Mouse (Mus musculus) heart, embryonic 14.5 days (tissue): Measurements from ENCODE around the gene Samd11. TPM values are rescaled to one million over a fixed set of nuclear protein-coding genes. Genes with fewer than 3 reads are reported as not detected.
A peak's percentile ranks its signal among the peaks of the same experiment; 100 is the strongest.

Source experiments
- ATAC-seq: fragments of 200-750 bp; cut with Nextera tagmentation; 2 replicates; pipeline ENCODE4 v1.8.0; 2017; ENCODE audit warnings: low read depth, moderate TSS enrichment; ENCODE audit not compliant: insufficient number of reproducible peaks, insufficient read depth, low FRiP score
- H3K27ac ChIP-seq, 2 experiments: fragments of 200-500 bp in 1 of 2; fragments of 300-500 bp in 1 of 2; sonication (generic) in 1 of 2; replicated peaks in 1 of 2; 2 replicates each; pipeline ENCODE4 v1.5.1; 2012 to 2014; ENCODE audit warnings: low read depth in 2 of 2, low read length in 2 of 2, control low read depth in 1 of 2, mild to moderate bottlenecking in 1 of 2, mixed read lengths in 1 of 2; ENCODE audit not compliant: control insufficient read depth in 1 of 2, insufficient read depth in 1 of 2
- H3K27me3 ChIP-seq: fragments of 300-500 bp; sonication (generic); 2 replicates; pipeline ENCODE4 v1.6.1; 2014; ENCODE audit warnings: mild to moderate bottlenecking, low read length, control low read depth; ENCODE audit not compliant: control insufficient read depth, insufficient read depth
- H3K36me3 ChIP-seq: fragments of 300-500 bp; sonication (generic); 2 replicates; pipeline ENCODE4 v1.6.1; 2014; ENCODE audit warnings: mild to moderate bottlenecking, control low read depth, low read length, mixed read lengths; ENCODE audit not compliant: control insufficient read depth, insufficient read depth
- H3K4me1 ChIP-seq, 2 experiments: fragments of 200-500 bp in 1 of 2; fragments of 300-500 bp in 1 of 2; sonication (generic) in 1 of 2; 2 replicates each; pipeline ENCODE4 v1.6.1; 2012 to 2014; ENCODE audit warnings: low read length in 2 of 2, control low read depth in 1 of 2, mixed read lengths in 1 of 2; ENCODE audit not compliant: control insufficient read depth in 2 of 2, insufficient read depth in 2 of 2
- H3K4me2 ChIP-seq: fragments of 300-500 bp; sonication (generic); 2 replicates; pipeline ENCODE4 v1.6.1; 2014; ENCODE audit warnings: mild to moderate bottlenecking, low read length
- H3K4me3 ChIP-seq, 2 experiments: fragments of 200-500 bp in 1 of 2; fragments of 300-500 bp in 1 of 2; sonication (generic) in 1 of 2; 2 replicates each; pipeline ENCODE4 v1.5.1; 2012 to 2014; ENCODE audit warnings: low read length in 2 of 2, mild to moderate bottlenecking in 2 of 2, control low read depth in 1 of 2, low read depth in 1 of 2, moderate library complexity in 1 of 2; ENCODE audit not compliant: control insufficient read depth in 1 of 2, insufficient read depth in 1 of 2
- H3K9ac ChIP-seq: fragments of 300-500 bp; sonication (generic); 2 replicates; pipeline ENCODE4 v1.6.1; 2014; ENCODE audit warnings: mild to moderate bottlenecking, low read length
- H3K9me3 ChIP-seq: fragments of 300-500 bp; sonication (generic); 2 replicates; pipeline ENCODE4 v1.6.1; 2016; ENCODE audit warnings: low read length, control low read depth; ENCODE audit not compliant: control insufficient read depth
- WGBS: fragments of 180-500 bp; shearing (Covaris S2); extraction: QIAGEN DNeasy Blood & Tissue Kit; methylation state at CpG from one replicate; pipeline ENCODE4 v1.1.7; 2014; 5-methylcytosine and 5-hydroxymethylcytosine counted together
- polyA plus RNA-seq: library from polyadenylated mRNA; unstranded; fragments of >200 nt; fragmentation: Nextera tagmentation; extraction: Ambion mirVana; gene quantifications from 2 replicates; pipeline ENCODE4 v1.2.1, GENCODE M21; 2014

Samd11 gene
- polyA plus RNA-seq, 1 experiment from 2014 or later: 0.41 TPM

DNA sequence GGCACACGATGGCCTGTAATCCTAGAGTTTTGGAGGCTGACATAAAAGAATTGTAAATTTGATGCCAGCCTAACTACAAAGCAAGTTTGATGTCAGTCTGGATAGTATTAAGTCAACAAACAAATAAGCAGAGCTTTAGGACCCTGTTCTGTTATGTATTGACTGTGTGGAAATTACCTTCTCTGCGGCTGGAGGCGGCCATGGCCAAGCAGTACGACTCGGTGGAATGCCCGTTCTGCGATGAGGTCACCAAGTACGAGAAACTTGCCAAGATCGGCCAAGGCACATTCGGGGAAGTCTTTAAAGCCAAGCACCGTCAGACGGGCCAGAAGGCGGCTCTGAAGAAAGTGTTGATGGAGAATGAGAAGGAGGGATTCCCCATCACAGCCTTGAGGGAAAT lies 42.3 kb downstream of the Samd11 start:
- Histone ChIP-seq H3K4me3 (no peak overlapping the region), H3K27me3 (no peaks in the 10 kb centered on the region), H3K9me3 (no peaks in the 10 kb centered on the region), H3K27ac (no peak overlapping the region), H3K4me2 (no peak overlapping the region), H3K9ac (no peak overlapping the region), H3K36me3 (no peaks in the 10 kb centered on the region), H3K4me1 (peaks cover 20 to 23% of the 10 kb centered on the region in 2 experiments)
- WGBS: 88% methylated on average over 13 of the region's 13 CpGs
- ATAC-seq: no peak

DNA sequence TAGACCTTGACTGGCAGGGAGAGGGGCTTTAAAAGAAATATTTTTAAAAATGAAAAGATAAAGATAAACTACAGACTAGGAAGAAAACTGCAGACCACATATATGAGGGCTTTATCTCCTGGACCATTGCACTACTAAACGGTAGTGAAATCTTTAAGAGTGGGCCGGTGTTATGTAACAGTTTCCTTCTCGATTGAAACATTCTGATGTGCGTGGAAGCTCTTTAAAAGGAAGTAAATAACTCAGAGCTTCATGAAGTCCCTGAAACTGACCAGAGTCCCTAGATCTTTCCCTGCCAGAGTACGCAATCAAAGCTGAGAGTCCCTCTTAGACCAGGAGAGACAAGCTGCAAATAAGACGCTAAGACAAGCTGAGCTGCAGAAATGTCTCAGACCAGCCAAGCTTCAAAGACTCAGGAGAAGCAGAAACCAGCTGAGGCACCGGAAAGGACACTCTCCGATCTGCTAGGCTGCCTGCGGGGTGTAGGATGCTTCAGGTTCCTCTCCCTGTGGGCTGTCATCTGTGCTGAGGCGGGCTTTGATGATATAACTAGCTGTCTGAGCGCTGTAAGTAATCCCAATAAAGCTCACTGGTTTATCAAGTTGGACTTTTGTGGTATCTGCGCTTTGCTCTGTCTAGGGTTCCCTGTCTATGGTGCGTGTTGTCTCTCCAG lies 45.4 kb downstream of the Samd11 start:
- no peak for ATAC-seq
- no peaks in the 10 kb centered on the region for H3K9me3 ChIP-seq
- H3K27me3 ChIP-seq: peaks cover 6% of the 10 kb centered on the region; the same call in 1 of the 2 replicates
- no peak overlapping the region for H3K4me3 ChIP-seq
- 61% methylated on average over 13 of the region's 13 CpGs for WGBS
- H3K4me1 ChIP-seq: peaks cover under 1% of the 10 kb centered on the region in 2 experiments; a peak in 3 of 4 replicates
- H3K27ac ChIP-seq: no peak overlapping the region
- no peaks in the 10 kb centered on the region for H3K36me3 ChIP-seq
- H3K4me2 ChIP-seq: no peak overlapping the region
- H3K9ac ChIP-seq: no peak overlapping the region

DNA sequence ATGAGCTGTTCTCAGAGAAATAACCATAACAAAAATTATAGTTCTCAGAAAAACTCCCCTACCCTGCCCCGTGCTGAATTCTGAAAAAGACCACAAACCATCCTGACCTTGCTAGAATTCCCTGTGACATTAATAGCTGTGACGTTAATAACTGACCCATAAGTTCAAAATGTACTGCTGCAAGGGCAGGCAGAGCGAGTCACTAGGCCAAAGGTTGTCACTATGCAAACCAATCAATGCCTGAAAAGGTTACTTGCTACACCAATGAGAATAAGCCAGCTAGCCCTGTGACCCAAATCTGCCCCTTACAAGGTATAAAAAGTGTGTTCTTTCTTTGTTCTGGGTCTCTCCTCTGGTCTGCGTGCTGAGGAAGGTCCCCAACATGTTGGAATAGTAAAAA lies 46.6 kb downstream of the Samd11 start:
- WGBS: 91% methylated on average over 4 of the region's 4 CpGs
- Histone ChIP-seq H3K27ac (no peak overlapping the region), H3K9me3 (no peaks in the 10 kb centered on the region), H3K4me1 (peaks cover 0 to 4% of the 10 kb centered on the region in 2 experiments; a peak in 3 of 4 replicates), H3K27me3 (peaks cover 6% of the 10 kb centered on the region; the same call in 1 of the 2 replicates), H3K4me2 (no peak overlapping the region), H3K36me3 (no peaks in the 10 kb centered on the region), H3K4me3 (no peak overlapping the region), H3K9ac (no peak overlapping the region)
- ATAC-seq: no peak

DNA sequence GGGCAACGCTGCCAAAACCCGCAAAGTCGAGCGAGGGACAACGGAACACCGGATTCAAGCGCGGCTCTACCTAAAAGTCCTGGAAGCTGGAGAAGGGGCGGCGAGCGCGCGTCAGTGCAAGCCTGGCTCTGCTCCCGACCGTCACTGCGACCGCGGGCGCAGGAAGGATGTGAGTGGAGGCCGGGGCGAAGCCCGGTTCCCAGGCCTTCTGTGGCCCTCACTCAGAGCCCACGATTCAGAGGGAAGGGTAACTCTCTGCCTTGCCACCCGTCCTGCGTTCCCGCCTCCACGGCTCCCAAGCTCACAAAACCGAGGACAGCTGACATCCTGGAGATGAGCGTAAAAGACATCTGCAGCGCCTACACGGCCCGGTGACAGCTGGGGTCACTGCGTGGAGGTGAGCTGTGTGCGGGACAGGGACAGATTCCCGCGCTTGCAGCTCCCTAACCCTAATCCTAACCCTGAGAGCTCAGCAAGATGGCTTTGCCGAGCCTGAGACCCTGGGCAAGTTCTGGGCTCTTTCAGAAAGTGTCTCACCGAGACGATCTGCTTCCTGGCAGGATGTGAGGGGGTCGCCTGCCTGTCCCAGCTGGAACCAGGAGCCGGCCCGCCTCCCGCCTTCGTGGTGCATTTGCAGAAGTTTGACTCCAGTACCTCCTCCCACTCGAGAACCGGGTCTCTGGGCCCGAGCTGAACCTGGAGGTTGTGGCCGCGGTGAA lies 51.9 kb downstream of the Samd11 start:
- Histone ChIP-seq H3K27me3 (peaks cover 6% of the 10 kb centered on the region; the same call in 1 of the 2 replicates), H3K4me2 (peak overlapping the region; percentile 97), H3K9me3 (no peaks in the 10 kb centered on the region), H3K9ac (peak overlapping the region; percentile 82), H3K27ac (peak overlapping the region; percentile 54 to 84), H3K4me1 (peaks cover 2 to 13% of the 10 kb centered on the region in 2 experiments; a peak in 3 of 4 replicates), H3K36me3 (no peaks in the 10 kb centered on the region), H3K4me3 (peak overlapping the region; percentile 46 to 69)
- WGBS: under 1% methylated on average over 49 of the region's 49 CpGs
- 0 out of 2 replicates have a peak, but pooled peaks have one; percentile 11 for ATAC-seq

DNA sequence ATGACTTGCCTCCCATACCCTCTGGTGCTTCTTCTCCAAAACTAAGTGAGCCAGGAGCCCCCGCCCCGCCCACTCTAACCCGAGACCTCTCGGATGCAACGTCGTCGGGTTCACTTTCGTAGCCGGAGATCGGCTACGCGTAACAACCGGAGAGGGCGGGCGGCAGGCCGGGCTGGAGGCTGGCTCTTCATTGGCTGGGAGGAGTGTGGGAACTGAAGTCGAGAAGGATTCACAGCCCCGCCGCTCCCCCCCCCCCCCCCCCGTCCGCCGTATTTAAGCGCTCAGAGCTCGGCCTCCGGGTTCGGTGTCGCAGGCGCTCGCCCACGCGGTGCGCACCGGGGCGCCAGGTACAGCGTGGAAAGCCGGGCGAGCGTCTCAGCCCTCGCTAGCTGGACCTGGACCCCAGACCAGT lies 52.5 kb downstream of the Samd11 start, which contains the start of gene AW011738:
AW011738 (plus strand) TSS at position 304 of the 412 bp plus-strand sequence.
- ATAC-seq: peak; percentile 80
- Histone ChIP-seq H3K4me1 (peaks cover 3 to 13% of the 10 kb centered on the region in 2 experiments; a peak in 3 of 4 replicates), H3K36me3 (no peaks in the 10 kb centered on the region), H3K27me3 (peaks cover 6% of the 10 kb centered on the region; the same call in 1 of the 2 replicates), H3K4me3 (peak within 1 kb of the TSS; percentile 46 to 69), H3K4me2 (peak within 1 kb of the TSS; percentile 97), H3K9ac (peak within 1 kb of the TSS; percentile 82), H3K27ac (peak within 1 kb of the TSS; percentile 54 to 84), H3K9me3 (no peaks in the 10 kb centered on the region)
- WGBS: 0% methylated on average over 39 of the region's 39 CpGs

DNA sequence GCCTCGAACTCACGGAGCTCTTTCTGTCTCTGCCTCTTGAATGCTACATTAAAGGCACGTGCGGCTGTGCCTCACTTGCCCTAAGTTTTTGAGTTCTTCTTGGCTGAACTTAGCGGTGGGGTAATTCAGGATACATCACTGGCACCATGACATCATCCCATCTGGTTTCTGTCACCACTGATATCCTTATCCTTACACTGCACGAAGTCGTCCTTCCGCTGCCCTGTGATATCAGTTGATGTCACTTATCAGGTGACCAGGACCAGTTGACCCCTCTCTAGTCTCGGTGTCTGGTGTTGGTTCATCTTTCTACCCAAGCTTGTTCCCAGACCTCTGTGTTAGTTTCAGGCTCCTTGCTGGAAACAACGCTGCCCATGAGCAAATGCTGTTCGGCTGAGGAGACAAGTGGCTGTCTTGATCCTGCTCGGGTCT lies 53.0 kb downstream of the Samd11 start:
- H3K4me1 ChIP-seq: peaks cover 4 to 13% of the 10 kb centered on the region in 2 experiments; a peak in 3 of 4 replicates
- H3K9me3 ChIP-seq: no peaks in the 10 kb centered on the region
- peak overlapping the region; percentile 46 to 69 for H3K4me3 ChIP-seq
- peaks cover 6% of the 10 kb centered on the region; the same call in 1 of the 2 replicates for H3K27me3 ChIP-seq
- H3K27ac ChIP-seq: peak overlapping the region; percentile 24 to 84
- 8% methylated on average over 12 of the region's 12 CpGs for WGBS
- no peak for ATAC-seq
- H3K36me3 ChIP-seq: no peaks in the 10 kb centered on the region
- H3K4me2 ChIP-seq: peak overlapping the region; percentile 97
- peak overlapping the region; percentile 82 for H3K9ac ChIP-seq

DNA sequence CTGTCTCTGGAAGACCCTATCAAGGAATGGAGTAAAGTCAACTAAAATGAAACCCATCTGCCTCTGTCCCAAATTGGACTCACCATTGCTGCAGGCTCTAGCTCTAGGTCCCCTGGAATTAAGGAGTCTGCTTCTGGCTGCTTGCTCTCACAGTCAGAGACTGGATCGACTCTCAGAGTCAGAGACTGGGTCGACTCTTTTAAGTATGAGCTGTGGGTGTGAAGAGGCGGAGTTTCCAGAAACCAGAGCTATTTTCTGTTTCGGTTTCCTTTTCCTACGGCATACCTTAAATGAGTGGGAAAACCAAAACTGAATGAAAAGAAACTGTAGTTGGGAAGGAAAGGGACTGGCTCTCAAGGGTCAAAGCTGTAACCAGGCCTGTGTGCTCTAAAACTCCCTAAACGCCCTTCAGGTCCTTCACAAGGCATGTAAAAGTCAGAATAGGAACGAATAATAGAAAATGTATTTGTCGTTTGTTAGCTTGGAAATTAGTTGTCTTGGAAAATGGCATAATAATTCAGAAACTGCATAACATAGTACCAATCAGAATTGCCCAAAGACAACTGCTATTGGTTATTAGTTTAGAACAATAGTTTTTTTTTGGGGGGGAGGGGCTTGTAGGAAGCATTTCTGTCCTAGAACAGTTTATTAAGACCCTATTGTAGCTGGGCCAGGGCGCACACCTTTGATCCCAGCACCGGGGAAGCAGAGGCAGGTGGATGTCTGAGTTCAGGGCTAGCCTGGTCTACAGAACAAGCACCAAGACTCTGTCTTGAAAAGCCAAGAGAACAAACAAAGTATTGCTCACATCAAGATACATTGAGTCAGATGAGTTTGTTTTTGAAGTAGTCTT lies 54.6 kb downstream of the Samd11 start, which contains the start of gene Isg15:
Isg15 (minus strand) TSS at position 196 of the 853 bp plus-strand sequence.
- ATAC-seq: no peak
- Histone ChIP-seq H3K4me1 (peaks cover 6 to 20% of the 10 kb centered on the region in 2 experiments; a peak in 3 of 4 replicates), H3K4me3 (no peak within 1 kb of the TSS), H3K9ac (no peak within 1 kb of the TSS), H3K9me3 (no peaks in the 10 kb centered on the region), H3K27ac (0 out of 4 replicates have a peak within 1 kb of the TSS, but pooled peaks of 1 of the 2 experiments have one; percentile 1), H3K36me3 (no peaks in the 10 kb centered on the region), H3K27me3 (peaks cover 5% of the 10 kb centered on the region; the same call in 1 of the 2 replicates), H3K4me2 (peak within 1 kb of the TSS; percentile 24; the same call in 1 of the 2 replicates)
- WGBS: 57% methylated on average over 10 of the region's 10 CpGs
